Mouse (Mus musculus): ENCODE measurements around the gene Cfap46. TPM values are rescaled to one million over a fixed set of nuclear protein-coding genes. Genes with fewer than 3 reads are reported as not detected.

The Cfap46 gene
- total and polyA plus RNA-seq, 2 experiments from 2014 or later, result not detected

GRCm38 (mm10) chr7:139576064-139576686 lies 107.4 kb downstream of the Cfap46 start:
- no peak overlapping the region for H3K9ac ChIP-seq (replicated peaks; ENCODE audit: low read depth, low read length)
- H3K4me2 ChIP-seq (ENCODE audit: low read depth, low read length), result no peak overlapping the region
- 85% methylated on average over 16 of the region's 16 CpGs for WGBS
- no peak overlapping the region for H3K4me3 ChIP-seq (ENCODE audit: low read depth, low read length)
- H3K36me3 ChIP-seq (replicated peaks; ENCODE audit: control insufficient read depth, insufficient read depth, low read length), result peaks cover 75% of the 10 kb centered on the region
- H3K9me3 ChIP-seq (replicated peaks; ENCODE audit: control insufficient read depth, low read length), result no peaks in the 10 kb centered on the region
- no peak for TF ChIP-seq CTCF (IDR thresholded peaks at IDR 0.05; ENCODE audit: low read depth)
- no peak for TF ChIP-seq EP300 (IDR thresholded peaks at IDR 0.05; ENCODE audit: low read depth)
- ATAC-seq (ENCODE audit: insufficient read depth, low read depth) (no peak), DNase-seq (ENCODE audit: low spot score) (no peak)
- H3K4me1 ChIP-seq (ENCODE audit: control insufficient read depth, insufficient read depth), result no peaks in the 10 kb centered on the region
- H3K27me3 ChIP-seq (ENCODE audit: control insufficient read depth, insufficient read depth, low read length), result peaks cover 23% of the 10 kb centered on the region
- H3K27ac ChIP-seq (ENCODE audit: low read depth), result no peak overlapping the region

DNA sequence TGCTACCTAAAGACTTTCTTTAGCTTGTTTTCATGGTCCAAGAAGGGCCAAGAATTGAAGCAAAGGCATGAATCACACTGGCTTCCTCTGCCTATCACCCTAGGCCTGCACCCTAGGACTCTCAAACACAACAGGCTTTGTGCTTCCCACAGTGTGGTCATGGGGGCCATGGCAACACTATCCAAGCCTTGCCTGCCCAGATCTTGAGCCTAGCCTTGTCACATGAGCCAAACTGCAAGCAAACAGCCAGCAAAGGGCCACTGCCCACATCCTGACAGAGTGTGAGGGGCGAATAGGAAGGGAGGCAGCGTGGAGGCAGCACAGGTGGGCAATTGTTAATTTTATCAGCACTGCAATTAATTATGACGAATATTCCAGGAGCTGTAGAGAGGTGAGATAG lies 111.0 kb downstream of the Cfap46 start:
- WGBS, result 79% methylated on average over 3 of the region's 3 CpGs
- Histone ChIP-seq H3K9me3 (replicated peaks; ENCODE audit: control insufficient read depth, low read length) (no peaks in the 10 kb centered on the region), H3K4me2 (ENCODE audit: low read depth, low read length) (no peak overlapping the region), H3K4me1 (ENCODE audit: control insufficient read depth, insufficient read depth) (no peaks in the 10 kb centered on the region), H3K9ac (replicated peaks; ENCODE audit: low read depth, low read length) (no peak overlapping the region), H3K27me3 (ENCODE audit: control insufficient read depth, insufficient read depth, low read length) (no peaks in the 10 kb centered on the region), H3K4me3 (ENCODE audit: low read depth, low read length) (no peak overlapping the region), H3K36me3 (replicated peaks; ENCODE audit: control insufficient read depth, insufficient read depth, low read length) (peaks cover 75% of the 10 kb centered on the region), H3K27ac (ENCODE audit: low read depth) (no peak overlapping the region)
- DNase-seq (ENCODE audit: low spot score) (no peak), ATAC-seq (ENCODE audit: insufficient read depth, low read depth) (no peak; the same call in 1 of the 2 replicates)
- TF ChIP-seq CTCF (IDR thresholded peaks at IDR 0.05; ENCODE audit: low read depth) (no peak), EP300 (IDR thresholded peaks at IDR 0.05; ENCODE audit: low read depth) (no peak)

GRCm38 (mm10) chr7:139570788-139571187 lies 112.8 kb downstream of the Cfap46 start:
- Histone ChIP-seq H3K36me3 (replicated peaks; ENCODE audit: control insufficient read depth, insufficient read depth, low read length) (peaks cover 76% of the 10 kb centered on the region), H3K27me3 (ENCODE audit: control insufficient read depth, insufficient read depth, low read length) (no peaks in the 10 kb centered on the region), H3K4me3 (ENCODE audit: low read depth, low read length) (no peak overlapping the region), H3K27ac (ENCODE audit: low read depth) (no peak overlapping the region), H3K4me2 (ENCODE audit: low read depth, low read length) (no peak overlapping the region), H3K9me3 (replicated peaks; ENCODE audit: control insufficient read depth, low read length) (no peaks in the 10 kb centered on the region), H3K4me1 (ENCODE audit: control insufficient read depth, insufficient read depth) (no peaks in the 10 kb centered on the region), H3K9ac (replicated peaks; ENCODE audit: low read depth, low read length) (no peak overlapping the region)
- WGBS, result 94% methylated on average over 5 of the region's 5 CpGs
- DNase-seq (ENCODE audit: low spot score), result no peak
- no peak for TF ChIP-seq CTCF (IDR thresholded peaks at IDR 0.05; ENCODE audit: low read depth)
- no peak for ATAC-seq (ENCODE audit: insufficient read depth, low read depth)

DNA sequence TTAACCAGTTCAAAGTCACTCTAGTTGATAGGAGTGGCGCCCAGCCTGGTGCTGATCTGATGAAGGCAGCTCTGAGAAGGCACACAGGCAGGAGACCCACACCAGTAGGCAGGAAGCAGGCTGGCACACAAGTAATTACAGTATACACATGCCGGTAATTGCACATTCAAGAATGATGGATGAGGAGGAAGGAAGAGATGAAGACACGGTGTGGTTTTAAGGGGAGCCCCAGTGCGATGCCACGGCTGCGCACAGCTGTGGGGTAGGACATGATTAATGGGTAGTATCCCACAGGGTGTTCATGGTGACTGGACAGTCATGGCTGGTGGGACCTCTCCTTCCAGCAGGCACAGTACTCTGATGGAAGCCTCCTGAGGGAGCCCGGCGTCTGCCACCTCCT lies 117.1 kb downstream of the Cfap46 start:
- WGBS, result 77% methylated on average over 8 of the region's 8 CpGs
- no peak overlapping the region for H3K27ac ChIP-seq (ENCODE audit: low read depth)
- no peaks in the 10 kb centered on the region for H3K4me1 ChIP-seq (ENCODE audit: control insufficient read depth, insufficient read depth)
- DNase-seq (ENCODE audit: low spot score) (no peak), ATAC-seq (ENCODE audit: insufficient read depth, low read depth) (no peak)
- H3K4me2 ChIP-seq (ENCODE audit: low read depth, low read length), result no peak overlapping the region
- peaks cover 77% of the 10 kb centered on the region for H3K36me3 ChIP-seq (replicated peaks; ENCODE audit: control insufficient read depth, insufficient read depth, low read length)
- H3K4me3 ChIP-seq (ENCODE audit: low read depth, low read length), result no peak overlapping the region
- no peak overlapping the region for H3K9ac ChIP-seq (replicated peaks; ENCODE audit: low read depth, low read length)
- no peaks in the 10 kb centered on the region for H3K9me3 ChIP-seq (replicated peaks; ENCODE audit: control insufficient read depth, low read length)
- TF ChIP-seq EP300 (IDR thresholded peaks at IDR 0.05; ENCODE audit: low read depth) (no peak), CTCF (IDR thresholded peaks at IDR 0.05; ENCODE audit: low read depth) (no peak)
- no peaks in the 10 kb centered on the region for H3K27me3 ChIP-seq (ENCODE audit: control insufficient read depth, insufficient read depth, low read length)

DNA sequence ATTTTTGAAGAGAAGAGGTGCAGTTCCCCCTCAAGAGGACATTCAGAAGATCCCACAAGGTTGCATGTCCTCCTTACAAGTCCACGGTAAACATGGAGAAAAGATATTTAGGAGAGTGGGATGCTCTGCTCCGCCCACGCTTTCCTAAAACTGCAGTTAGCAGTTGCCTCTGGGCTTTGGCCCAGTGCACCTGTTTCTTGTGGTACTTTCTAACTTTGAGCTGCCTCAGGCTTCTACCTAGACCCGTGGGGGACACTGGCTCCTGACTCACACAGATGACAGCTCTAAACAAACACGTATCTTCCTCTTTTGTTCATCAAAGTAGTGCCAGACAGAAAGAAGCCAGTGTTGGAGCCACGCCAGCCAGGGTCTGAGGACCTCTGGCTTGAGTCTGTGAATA lies 117.6 kb downstream of the Cfap46 start:
- WGBS, result 74% methylated on average over 6 of the region's 6 CpGs
- H3K9me3 ChIP-seq (replicated peaks; ENCODE audit: control insufficient read depth, low read length), result no peaks in the 10 kb centered on the region
- no peak for ATAC-seq (ENCODE audit: insufficient read depth, low read depth)
- H3K36me3 ChIP-seq (replicated peaks; ENCODE audit: control insufficient read depth, insufficient read depth, low read length), result peaks cover 77% of the 10 kb centered on the region
- no peak overlapping the region for H3K4me2 ChIP-seq (ENCODE audit: low read depth, low read length)
- no peak for TF ChIP-seq EP300 (IDR thresholded peaks at IDR 0.05; ENCODE audit: low read depth)
- H3K9ac ChIP-seq (replicated peaks; ENCODE audit: low read depth, low read length), result no peak overlapping the region
- DNase-seq (ENCODE audit: low spot score), result no peak
- no peaks in the 10 kb centered on the region for H3K4me1 ChIP-seq (ENCODE audit: control insufficient read depth, insufficient read depth)
- no peak overlapping the region for H3K4me3 ChIP-seq (ENCODE audit: low read depth, low read length)
- H3K27me3 ChIP-seq (ENCODE audit: control insufficient read depth, insufficient read depth, low read length), result no peaks in the 10 kb centered on the region
- no peak overlapping the region for H3K27ac ChIP-seq (ENCODE audit: low read depth)

DNA sequence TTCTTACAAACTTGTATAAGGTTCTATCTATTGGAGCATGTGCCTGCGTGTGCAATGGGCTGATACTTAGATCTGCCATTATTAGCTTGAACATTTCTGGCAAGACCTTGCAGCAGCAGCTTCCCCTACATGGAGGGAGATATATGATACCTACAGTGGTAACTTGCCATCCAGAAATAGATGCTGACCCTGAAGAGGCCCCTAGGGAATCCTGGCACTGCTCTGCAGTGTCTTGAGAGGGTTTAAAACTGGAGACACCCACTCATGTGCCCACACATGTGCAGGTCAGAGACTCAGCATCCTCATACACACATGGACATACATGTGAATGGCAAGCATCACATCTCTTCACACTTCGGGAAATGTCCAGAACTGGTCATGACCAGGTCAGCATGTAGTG lies 119.5 kb downstream of the Cfap46 start:
- 60% methylated on average over 2 of the region's 2 CpGs for WGBS
- TF ChIP-seq CTCF (IDR thresholded peaks at IDR 0.05; ENCODE audit: low read depth) (no peak), EP300 (IDR thresholded peaks at IDR 0.05; ENCODE audit: low read depth) (no peak)
- DNase-seq (ENCODE audit: low spot score) (no peak), ATAC-seq (ENCODE audit: insufficient read depth, low read depth) (peak; percentile 36; the same call in 1 of the 2 replicates)
- no peak overlapping the region for H3K4me2 ChIP-seq (ENCODE audit: low read depth, low read length)
- H3K36me3 ChIP-seq (replicated peaks; ENCODE audit: control insufficient read depth, insufficient read depth, low read length), result peaks cover 83% of the 10 kb centered on the region
- no peak overlapping the region for H3K4me3 ChIP-seq (ENCODE audit: low read depth, low read length)
- H3K9me3 ChIP-seq (replicated peaks; ENCODE audit: control insufficient read depth, low read length), result no peaks in the 10 kb centered on the region
- no peaks in the 10 kb centered on the region for H3K27me3 ChIP-seq (ENCODE audit: control insufficient read depth, insufficient read depth, low read length)
- no peak overlapping the region for H3K27ac ChIP-seq (ENCODE audit: low read depth)
- H3K4me1 ChIP-seq (ENCODE audit: control insufficient read depth, insufficient read depth), result no peaks in the 10 kb centered on the region
- H3K9ac ChIP-seq (replicated peaks; ENCODE audit: low read depth, low read length), result no peak overlapping the region

Measured in heart, postnatal 0 days (tissue).